Mouse (Mus musculus) Patski (cell line): Measurements from ENCODE around the gene Proz. TPM values are rescaled to one million over a fixed set of nuclear protein-coding genes. Genes with fewer than 3 reads are reported as not detected.

Source experiments
- ATAC-seq: fragments of 100-300 bp; one replicate; pipeline ENCODE4 v1.8.0; 2021
- CTCF ChIA-PET: fragments of 350-600 bp; sonication (Branson Sonifier 250); formaldehyde crosslinking; loops from one replicate; lab custom pipeline; 2022; ENCODE audit warnings: inconsistent platforms; lab: Charles Lee
- POLR2A ChIA-PET: fragments of 350-600 bp; sonication (Branson Sonifier 250); formaldehyde crosslinking; loops from one replicate; lab custom pipeline; 2022; ENCODE audit warnings: antibody characterized with exemption, inconsistent platforms; lab: Charles Lee
- DNase-seq: peaks from one replicate; pipeline ENCODE4 v3.0.0-alpha.2; 2011; ENCODE audit warnings: low read depth, low spot score
- H3K27me3 ChIP-seq: fragments of 371-371 bp; one replicate; pipeline ENCODE4 v1.5.1; 2021
- CTCF ChIP-seq: fragments of 100-300 bp; IDR thresholded peaks from one replicate; pipeline ENCODE4 v1.5.1; 2021
- in situ Hi-C: fragments of 300-500 bp; cut with MboI; formaldehyde crosslinking; loops from 3 replicates; pipeline ENCODE4 v1.11.1; 2018; ENCODE audit warnings: low pct_unique_long_range_greater_than_20kb, mixed read lengths
- polyA plus RNA-seq: library from polyadenylated mRNA; unstranded; gene quantifications from one replicate; pipeline ENCODE4 v1.2.3, GENCODE M21; 2021

The Proz gene
- polyA plus RNA-seq, 1 experiment from 2014 or later = 0.13 TPM

GRCm38 (mm10) chr8:13105908-13106551 lies 45.3 kb downstream of the Proz start:
- ATAC-seq (peak; percentile 36), DNase-seq (no peak)
- no peaks in the 10 kb centered on the region for H3K27me3 ChIP-seq
- no peak for TF ChIP-seq CTCF
- ChIA-PET CTCF (no interaction called here), POLR2A (interaction anchor here (1.3 to 1.5 kb wide), 3 partner anchors 16 to 127 kb away, joined by 3 to 4 read pairs (median 3); no protein-coding TSS in a partner anchor)
- in situ Hi-C loops = loop anchor here (10.0 kb wide), 1 partner anchor 121 kb away; no protein-coding TSS in a partner anchor

- CTCF ChIA-PET = no interaction called here
- TF ChIP-seq CTCF = no peak
- no peaks in the 10 kb centered on the region for H3K27me3 ChIP-seq
- no peak for DNase-seq
- POLR2A ChIA-PET = no interaction called here
- in situ Hi-C loops = loop anchor here (10.0 kb wide), 1 partner anchor 123 kb away; no protein-coding TSS in a partner anchor
- ATAC-seq = no peak
Observed at GRCm38 (mm10) chr8:13107990-13108638, 47.4 kb downstream of the Proz start.

GRCm38 (mm10) chr8:13108967-13109366 lies 48.3 kb downstream of the Proz start:
- no peaks in the 10 kb centered on the region for H3K27me3 ChIP-seq
- no peak for ATAC-seq
- CTCF ChIA-PET = interaction anchor here (1.0 to 1.4 kb wide), 3 partner anchors 13 to 212 kb away, joined by 3 to 5 read pairs (median 5); no protein-coding TSS in a partner anchor

GRCm38 (mm10) chr8:13109416-13109960 lies 48.8 kb downstream of the Proz start:
- H3K27me3 ChIP-seq = no peaks in the 10 kb centered on the region
- TF ChIP-seq CTCF = no peak
- in situ Hi-C loops = loop anchor here (10.0 kb wide), 1 partner anchor 125 kb away; no protein-coding TSS in a partner anchor
- no peak for ATAC-seq
- no peak for DNase-seq
- ChIA-PET POLR2A (interaction anchor here (1.4 kb wide), 1 partner anchor 13 kb away, joined by 5 read pairs; no protein-coding TSS in a partner anchor), CTCF (interaction anchor here (1.0 to 1.4 kb wide), 3 partner anchors 12 to 213 kb away, joined by 3 to 5 read pairs (median 5); no protein-coding TSS in a partner anchor)

More at GRCm38 (mm10) chr8:13108967-13109366, 48.3 kb downstream of the Proz start:
- no peak for DNase-seq
- no peak for TF ChIP-seq CTCF
- in situ Hi-C loops = loop anchor here (10.0 kb wide), 1 partner anchor 124 kb away; no protein-coding TSS in a partner anchor
- POLR2A ChIA-PET = interaction anchor here (1.4 kb wide), 1 partner anchor 13 kb away, joined by 5 read pairs; no protein-coding TSS in a partner anchor

- no peak for DNase-seq
- CTCF ChIA-PET = interaction anchor here (1.3 kb wide), 1 partner anchor 90 kb away, joined by 3 read pairs; no protein-coding TSS in a partner anchor
- no peaks in the 10 kb centered on the region for H3K27me3 ChIP-seq
- TF ChIP-seq CTCF = no peak
- no peak for ATAC-seq
- in situ Hi-C loops = no loop called here
- POLR2A ChIA-PET = interaction anchor here (1.2 kb wide), 1 partner anchor 10 kb away, joined by 4 read pairs; no protein-coding TSS in a partner anchor
Observed at GRCm38 (mm10) chr8:13111917-13112316, 51.2 kb downstream of the Proz start.

GRCm38 (mm10) chr8:13113232-13113631 lies 52.5 kb downstream of the Proz start:
- ChIA-PET CTCF (interaction anchor here (0.9 kb wide), 1 partner anchor 12 kb away, joined by 3 read pairs; no protein-coding TSS in a partner anchor), POLR2A (no interaction called here)
- DNase-seq (no peak), ATAC-seq (no peak)
- no peak for TF ChIP-seq CTCF
- in situ Hi-C loops = no loop called here
- H3K27me3 ChIP-seq = no peaks in the 10 kb centered on the region

- ATAC-seq = no peak
- TF ChIP-seq CTCF = no peak
- in situ Hi-C loops = no loop called here
- CTCF ChIA-PET = no interaction called here
- H3K27me3 ChIP-seq = no peaks in the 10 kb centered on the region
- POLR2A ChIA-PET = no interaction called here
- DNase-seq = no peak
Observed at GRCm38 (mm10) chr8:13117096-13117495, 56.4 kb downstream of the Proz start.

GRCm38 (mm10) chr8:13118516-13118915 lies 57.8 kb downstream of the Proz start:
- CTCF ChIA-PET = interaction anchor here (1.0 kb wide), 1 partner anchor 13 kb away, joined by 3 read pairs; no protein-coding TSS in a partner anchor
- no peak for DNase-seq
- POLR2A ChIA-PET = no interaction called here
- ATAC-seq = no peak
- in situ Hi-C loops = no loop called here
- TF ChIP-seq CTCF = no peak
- no peaks in the 10 kb centered on the region for H3K27me3 ChIP-seq

- ChIA-PET CTCF (interaction anchor here (0.9 to 1.4 kb wide), 3 partner anchors 9 to 12 kb away, joined by 3 to 5 read pairs (median 3); no protein-coding TSS in a partner anchor), POLR2A (interaction anchor here (0.7 to 1.5 kb wide), 3 partner anchors 9 to 430 kb away, joined by 3 to 13 read pairs (median 4); partner anchors contain the start of genes Cul4a and Pcid2)
- ATAC-seq (no peak), DNase-seq (no peak)
- in situ Hi-C loops = no loop called here
- no peaks in the 10 kb centered on the region for H3K27me3 ChIP-seq
- no peak for TF ChIP-seq CTCF
Observed at GRCm38 (mm10) chr8:13120882-13121665, 60.4 kb downstream of the Proz start.
